Mouse (Mus musculus): ENCODE measurements around the gene Gm43552. TPM values are rescaled to one million over a fixed set of nuclear protein-coding genes. Genes with fewer than 3 reads are reported as not detected.
"Not testable (repeated sequence)": the region's sequence is repeated elsewhere in the genome, so short reads cannot be mapped to it uniquely, and the experiment has no call there.

The Gm43552 gene
- polyA plus RNA-seq, 1 experiment from 2014 or later = 1.3 TPM

DNA sequence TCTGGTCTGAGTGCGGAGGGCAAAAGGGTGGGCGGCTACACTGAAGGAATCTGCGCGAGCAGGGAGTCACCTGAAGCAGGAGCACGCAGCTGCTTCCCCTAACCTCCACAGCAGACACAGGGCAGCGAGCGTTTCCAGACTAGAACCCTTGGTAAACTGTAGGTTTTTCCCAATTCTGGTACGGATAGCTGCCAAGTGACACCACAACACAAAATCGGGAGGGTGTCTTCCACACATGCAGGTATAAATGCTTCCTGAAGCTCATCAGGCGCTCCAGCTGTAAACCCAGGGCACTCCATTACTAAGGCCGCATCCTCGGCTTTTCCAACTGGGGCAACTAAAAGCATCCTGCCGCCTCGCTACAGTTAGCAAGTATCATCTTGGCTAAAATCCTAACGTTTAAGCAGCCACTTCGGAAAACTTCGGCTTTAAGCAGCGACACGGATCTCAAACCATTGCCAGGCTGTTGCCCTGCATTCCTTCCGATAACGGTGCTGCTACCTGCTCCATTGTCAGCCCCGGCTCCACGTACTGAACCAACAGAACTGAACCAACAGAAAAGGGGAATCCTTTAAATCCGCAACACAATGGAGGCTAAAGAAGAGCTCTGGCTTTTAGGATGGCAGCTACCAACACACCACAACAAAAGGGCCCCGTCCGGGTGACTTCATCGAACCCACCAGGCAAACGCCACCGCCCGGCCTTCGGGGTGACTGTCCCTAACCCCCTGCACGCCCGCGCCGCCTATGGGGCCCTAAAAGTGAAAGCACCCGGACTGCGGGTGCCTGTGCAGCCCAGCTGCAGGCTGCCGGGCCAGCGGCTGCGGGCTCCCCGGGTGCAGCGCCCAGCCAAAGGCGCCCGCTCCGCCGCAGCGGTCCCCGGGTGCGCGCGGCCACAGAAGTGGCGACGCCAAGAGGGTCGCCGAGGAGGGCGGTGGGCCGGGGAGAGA is 592 bp downstream of the Gm43552 start:
- peak; percentile 78 for DNase-seq (ENCODE audit: low spot score)

- no peak for DNase-seq (ENCODE audit: low spot score)
These were observed 2.8 kb downstream of the Gm43552 start for GRCm38 (mm10) chr5:65489830-65490229.

- DNase-seq (ENCODE audit: low spot score) = no peak
These were observed 3.9 kb downstream of the Gm43552 start for GRCm38 (mm10) chr5:65488725-65489124.

DNA sequence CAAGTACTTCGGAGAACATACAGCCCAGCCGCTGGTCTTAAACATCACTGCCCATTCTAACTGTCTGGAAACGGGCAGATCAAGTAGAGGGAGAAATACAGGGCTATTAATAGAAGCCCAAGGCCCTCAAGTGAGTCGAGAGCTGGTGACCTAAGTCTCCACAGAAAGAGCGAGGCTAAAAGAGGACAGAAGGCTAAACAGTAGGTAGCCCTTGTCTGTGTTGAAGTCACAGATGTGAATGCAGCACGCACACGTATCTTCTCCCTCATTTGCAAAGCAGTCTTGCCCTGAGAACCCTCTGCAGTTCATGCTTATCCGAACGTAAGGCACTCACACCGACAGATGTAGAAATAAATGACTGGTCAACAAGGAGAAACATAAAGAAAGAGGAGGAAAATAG is 5.3 kb downstream of the Gm43552 start:
- DNase-seq (ENCODE audit: low spot score) = no peak

DNA sequence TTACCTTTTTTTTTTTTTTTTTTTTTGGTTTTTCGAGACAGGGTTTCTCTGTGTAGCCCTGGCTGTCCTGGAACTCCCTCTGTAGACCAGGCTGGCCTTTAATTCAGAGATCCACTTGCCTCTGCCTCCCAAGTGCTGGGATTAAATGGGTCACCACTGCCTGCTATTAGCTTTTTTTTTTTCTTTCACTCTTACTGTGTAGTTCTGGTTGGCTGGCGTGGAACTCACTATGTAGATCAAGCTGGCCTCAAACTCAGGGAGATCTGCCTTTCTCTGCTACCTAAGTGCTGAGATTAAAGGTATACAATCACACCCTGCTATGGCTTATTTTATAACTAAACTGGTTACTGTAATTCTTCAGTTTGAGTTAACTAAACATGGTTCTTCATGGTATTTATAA is 6.1 kb downstream of the Gm43552 start:
- DNase-seq (ENCODE audit: low spot score) = no peak

DNA sequence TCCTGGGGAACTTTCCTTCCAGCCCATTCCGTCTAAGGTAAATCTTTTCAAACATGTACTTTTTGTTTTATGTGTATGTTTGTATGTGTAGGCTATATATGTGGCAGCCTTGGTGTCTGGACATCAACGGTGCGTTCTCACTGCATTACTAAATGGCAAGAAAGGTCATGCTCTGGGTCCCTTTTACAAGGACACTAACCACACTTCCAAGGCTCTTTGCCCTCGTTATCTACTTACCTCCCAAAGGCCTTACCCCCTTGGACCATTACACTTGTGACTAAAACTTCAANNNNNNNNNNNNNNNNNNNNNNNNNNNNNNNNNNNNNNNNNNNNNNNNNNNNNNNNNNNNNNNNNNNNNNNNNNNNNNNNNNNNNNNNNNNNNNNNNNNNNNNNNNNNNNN is 9.6 kb downstream of the Gm43552 start:
- no peak for DNase-seq (ENCODE audit: low spot score)

- no peak for DNase-seq (ENCODE audit: low spot score)
These were observed 12.1 kb downstream of the Gm43552 start for GRCm38 (mm10) chr5:65480511-65480910.

- no peak for DNase-seq (ENCODE audit: low spot score)
These were observed 12.8 kb downstream of the Gm43552 start for GRCm38 (mm10) chr5:65479681-65480445.

DNA sequence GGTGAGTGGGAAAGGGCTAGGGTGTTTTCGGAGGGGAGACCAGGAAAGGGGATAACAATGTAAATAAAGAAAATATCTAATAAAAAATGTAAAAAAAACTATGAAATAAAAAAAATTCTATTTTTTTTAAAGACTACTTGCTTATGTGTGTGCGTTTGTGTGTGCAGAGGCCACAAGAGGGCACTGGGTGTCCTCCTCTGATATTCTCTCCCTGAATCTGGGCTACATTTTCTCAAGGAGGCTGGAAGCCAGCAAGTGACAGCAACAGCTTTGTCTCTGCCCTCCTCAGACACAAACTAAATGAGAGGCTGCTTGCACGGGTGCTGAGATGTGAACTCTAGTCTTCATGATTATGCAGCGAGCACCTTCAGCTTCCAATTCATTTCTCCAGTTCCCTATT is 14.4 kb downstream of the Gm43552 start:
- peak; percentile 20 for DNase-seq (ENCODE audit: low spot score)

DNA sequence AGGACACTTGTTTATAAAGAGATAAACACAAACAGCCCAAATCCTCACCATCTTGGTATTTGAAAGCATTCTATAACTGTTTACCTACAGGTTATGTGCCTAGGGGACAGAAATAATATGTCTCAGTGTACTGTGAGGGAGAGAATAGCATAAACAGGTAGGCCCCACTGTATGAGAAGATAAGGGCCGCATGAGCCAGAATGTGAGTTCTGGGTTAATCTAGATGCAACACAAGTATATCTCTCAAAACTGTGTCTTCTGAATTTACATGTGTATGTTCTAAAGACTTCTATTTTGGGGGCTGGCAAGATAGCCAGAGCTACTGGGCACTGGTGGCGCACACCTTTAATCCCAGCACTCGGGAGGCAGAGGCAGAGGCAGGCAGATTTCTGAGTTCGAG is 15.9 kb downstream of the Gm43552 start:
- not testable (repeated sequence) for DNase-seq (ENCODE audit: low spot score)

- DNase-seq (ENCODE audit: low spot score) = no peak
These were observed 16.8 kb downstream of the Gm43552 start for GRCm38 (mm10) chr5:65475806-65476205.

GRCm38 (mm10) chr5:65469766-65470165 is 22.9 kb downstream of the Gm43552 start:
- no peak for DNase-seq (ENCODE audit: low spot score)

- DNase-seq (ENCODE audit: low spot score) = no peak
These were observed 25.7 kb downstream of the Gm43552 start for GRCm38 (mm10) chr5:65466911-65467310.

DNA sequence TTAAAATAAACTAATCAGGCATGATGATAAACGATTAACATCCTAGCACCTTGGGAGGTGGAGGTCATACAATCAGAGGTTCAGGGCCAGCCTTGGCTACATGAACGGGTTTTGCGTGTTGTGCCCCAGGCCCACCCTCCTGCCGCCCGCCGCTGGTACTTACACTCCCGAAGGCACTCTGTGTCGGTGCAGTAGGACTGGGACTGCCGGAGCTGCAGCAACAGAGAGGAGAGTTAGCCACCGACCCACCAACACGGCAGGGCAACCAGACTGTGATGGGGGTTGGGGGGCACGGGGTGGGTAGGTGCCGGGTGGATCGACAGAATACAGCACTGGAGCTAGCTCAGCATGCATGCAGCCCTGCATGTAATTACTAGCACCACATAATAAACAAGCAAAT is 32.3 kb downstream of the Gm43552 start:
- DNase-seq (ENCODE audit: low spot score) = no peak

DNA sequence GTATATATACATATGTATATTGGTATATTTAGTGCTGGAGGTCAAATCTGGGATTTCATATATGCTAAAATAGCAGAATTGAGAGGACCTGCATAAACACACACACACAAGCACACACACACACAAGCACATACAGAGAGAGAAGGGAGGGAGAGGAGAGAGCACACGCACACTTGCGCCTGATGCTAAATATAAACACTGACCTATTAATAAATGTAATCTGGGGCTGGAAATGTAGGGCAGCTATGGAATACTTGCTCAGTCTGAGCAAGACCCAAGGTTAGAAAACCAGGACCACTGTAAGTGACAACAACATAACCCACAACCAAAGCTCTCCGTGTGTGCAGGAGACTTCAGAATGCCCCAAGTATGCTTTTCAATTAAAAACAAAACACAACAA is 33.2 kb downstream of the Gm43552 start:
- no peak for DNase-seq (ENCODE audit: low spot score)

DNA sequence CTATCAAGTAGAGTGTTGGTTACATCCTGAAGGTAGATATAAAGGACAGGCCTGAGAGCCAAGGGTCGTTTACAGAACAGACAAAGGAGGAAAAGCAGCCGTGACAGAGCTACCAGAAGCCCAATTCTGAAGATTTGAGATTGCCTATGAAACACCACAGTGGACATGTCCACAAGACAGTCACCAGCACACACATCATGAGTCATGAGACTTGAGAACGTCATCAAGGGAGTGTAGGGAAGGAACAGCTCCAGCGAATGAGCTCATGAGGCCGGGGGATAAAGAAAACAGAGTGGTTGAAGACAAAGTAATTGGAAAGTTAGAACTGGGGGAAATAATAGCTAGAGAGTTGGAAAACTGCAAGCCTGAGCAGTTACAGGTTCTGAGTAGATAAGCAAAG is 34.8 kb downstream of the Gm43552 start:
- no peak for DNase-seq (ENCODE audit: low spot score)

DNA sequence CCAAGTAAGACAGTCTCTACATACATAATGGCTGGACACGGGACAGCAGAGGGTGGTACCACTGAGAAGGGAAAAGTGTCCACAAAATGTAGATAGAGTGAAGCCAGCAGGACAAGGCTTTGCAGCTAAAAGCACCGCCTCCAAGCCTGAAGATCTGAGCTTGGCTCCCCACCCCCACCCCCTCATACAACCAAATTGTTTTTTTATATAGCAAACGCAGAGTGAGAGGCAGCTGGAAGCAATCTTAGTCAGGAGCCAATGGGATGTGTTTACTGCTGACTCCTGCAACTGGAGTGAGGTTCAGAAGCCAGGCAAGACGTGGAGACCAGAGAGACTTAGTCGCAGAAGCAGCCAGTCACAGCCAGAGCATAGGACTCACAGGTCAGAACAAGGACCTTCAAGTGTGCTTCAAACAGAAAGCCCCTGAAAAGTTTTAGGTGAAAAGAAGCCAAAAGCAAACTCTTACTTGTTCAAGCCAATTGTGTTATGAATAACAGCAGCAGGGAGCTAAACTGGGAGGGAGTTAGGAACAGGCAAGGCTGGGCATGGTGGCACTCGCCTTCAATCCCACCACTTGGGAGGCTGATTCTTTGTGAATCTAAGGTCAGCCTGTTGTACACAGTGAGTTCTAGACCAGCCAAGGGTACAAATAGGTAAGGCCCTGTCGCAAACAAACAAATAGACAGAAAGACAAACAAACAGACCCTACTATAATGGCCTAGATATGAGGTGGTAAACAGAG is 35.4 kb downstream of the Gm43552 start:
- DNase-seq (ENCODE audit: low spot score) = no peak

DNA sequence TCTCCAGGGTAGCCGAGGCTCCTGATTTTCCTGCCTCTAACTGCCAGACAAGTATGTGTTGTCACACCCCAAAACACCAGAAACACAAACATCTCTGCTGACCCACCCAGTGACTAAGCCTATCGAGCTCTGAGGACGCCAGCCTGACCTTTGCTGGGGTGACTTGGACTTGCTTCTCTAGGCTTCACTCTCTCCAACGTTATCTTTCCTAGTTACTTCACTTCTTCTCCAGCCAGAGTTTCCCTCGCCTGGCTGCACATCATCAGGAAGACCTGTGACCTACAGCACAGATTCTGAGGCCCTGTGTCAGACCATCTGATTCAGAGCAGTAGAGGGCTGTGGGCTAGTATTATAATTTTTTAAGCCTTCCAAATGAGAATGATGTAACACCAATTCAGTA is 37.9 kb downstream of the Gm43552 start:
- DNase-seq (ENCODE audit: low spot score) = no peak

GRCm38 (mm10) chr5:65448941-65449340 is 43.7 kb downstream of the Gm43552 start:
- no peak for DNase-seq (ENCODE audit: low spot score)

GRCm38 (mm10) chr5:65447826-65448225 is 44.8 kb downstream of the Gm43552 start:
- no peak for DNase-seq (ENCODE audit: low spot score)

- DNase-seq (ENCODE audit: low spot score) = no peak
These were observed 45.9 kb downstream of the Gm43552 start for GRCm38 (mm10) chr5:65446756-65447155.

DNA sequence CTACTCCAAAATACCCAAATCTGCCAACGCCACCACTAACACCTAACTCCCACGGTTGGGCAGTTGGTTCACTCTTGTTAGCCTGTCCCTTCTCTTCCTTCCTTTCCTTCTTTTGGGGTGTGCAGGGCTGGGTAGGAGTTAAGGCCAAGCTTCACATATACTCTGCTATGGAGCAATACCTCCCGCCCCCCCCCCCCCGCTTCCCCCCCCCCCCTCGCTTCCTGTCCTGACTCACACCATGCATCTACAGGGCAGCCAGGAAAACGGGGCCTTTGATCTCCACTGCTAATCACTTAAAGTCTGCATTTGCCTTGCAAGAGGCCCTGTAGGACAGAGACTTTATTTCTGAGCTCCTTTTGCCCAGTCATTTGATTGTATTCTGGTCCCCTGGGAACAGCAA is 47.7 kb downstream of the Gm43552 start:
- DNase-seq (ENCODE audit: low spot score) = no peak

All from thymus, postnatal 0 days (tissue).